Mouse (Mus musculus): ENCODE results near the gene C330021F23Rik.

DNA sequence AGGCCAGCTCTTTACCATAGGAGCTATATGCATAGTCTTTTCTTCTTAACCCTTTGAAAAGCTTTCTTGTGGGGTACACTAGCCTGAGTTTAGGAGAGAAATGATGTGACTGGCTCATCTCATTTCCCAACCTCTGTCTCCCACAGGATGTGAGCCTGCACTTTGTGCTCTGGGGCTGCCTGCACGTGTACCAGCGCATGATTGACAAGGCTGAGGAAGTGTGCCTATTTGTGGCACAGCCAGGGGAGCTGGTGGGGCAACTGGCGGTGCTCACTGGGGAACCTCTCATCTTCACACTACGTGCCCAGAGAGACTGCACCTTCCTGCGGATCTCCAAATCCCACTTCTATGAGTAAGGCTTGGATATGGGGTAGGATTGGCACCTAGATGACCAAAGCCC lies 37.0 kb upstream of the C330021F23Rik start:
- TF ChIP-seq CTCF (IDR thresholded peaks at IDR 0.05; ENCODE audit: extremely low read depth, insufficient read depth, low read length) (no peak), POLR2A (IDR thresholded peaks at IDR 0.05; ENCODE audit: extremely low read depth, insufficient read depth, low read length) (no peak)
